Mouse (Mus musculus) limb, embryonic 14.5 days (tissue): Measurements from ENCODE around the gene Dexi. TPM values are rescaled to one million over a fixed set of nuclear protein-coding genes. Genes with fewer than 3 reads are reported as not detected.

Experiments
- ATAC-seq: fragments of 200-750 bp; cut with Nextera tagmentation; 2 replicates; pipeline ENCODE4 v1.8.0; 2017; ENCODE audit warnings: low read depth, moderate number of reproducible peaks, moderate TSS enrichment; ENCODE audit not compliant: low FRiP score
- DNase-seq: peaks from one replicate; pipeline ENCODE4 v3.0.0-alpha.2; 2015; ENCODE audit warnings: low spot score
- H3K27ac ChIP-seq: fragments of 300-500 bp; sonication (generic); replicated peaks from 2 replicates; pipeline ENCODE4 v1.5.1; 2014; ENCODE audit warnings: low read depth, mild to moderate bottlenecking, low read length, moderate library complexity, mixed read lengths
- H3K27me3 ChIP-seq: fragments of 300-500 bp; sonication (generic); 2 replicates; pipeline ENCODE4 v1.6.1; 2014; ENCODE audit warnings: low read length, mixed read lengths; ENCODE audit not compliant: control insufficient read depth, insufficient read depth
- H3K36me3 ChIP-seq: fragments of 300-500 bp; sonication (generic); 2 replicates; pipeline ENCODE4 v1.6.1; 2014; ENCODE audit warnings: mild to moderate bottlenecking, low read length, moderate library complexity, mixed read lengths; ENCODE audit not compliant: control insufficient read depth, insufficient read depth
- H3K4me1 ChIP-seq: fragments of 300-500 bp; sonication (generic); 2 replicates; pipeline ENCODE4 v1.6.1; 2014; ENCODE audit warnings: antibody characterized with exemption, low read length, mixed read lengths; ENCODE audit not compliant: control insufficient read depth, insufficient read depth
- H3K4me2 ChIP-seq: fragments of 300-500 bp; sonication (generic); replicated peaks from 2 replicates; pipeline ENCODE4 v1.6.1; 2014; ENCODE audit warnings: low read depth, mild to moderate bottlenecking, low read length, moderate library complexity; ENCODE audit not compliant: severe bottlenecking
- H3K4me3 ChIP-seq: fragments of 300-500 bp; sonication (generic); replicated peaks from 2 replicates; pipeline ENCODE4 v1.5.1; 2014; ENCODE audit warnings: low read length
- H3K9ac ChIP-seq: fragments of 300-500 bp; sonication (generic); 2 replicates; pipeline ENCODE4 v1.6.1; 2014; ENCODE audit warnings: mild to moderate bottlenecking, low read depth, low read length, moderate library complexity; ENCODE audit not compliant: severe bottlenecking
- H3K9me3 ChIP-seq: fragments of 300-500 bp; sonication (generic); 2 replicates; pipeline ENCODE4 v1.6.1; 2016; ENCODE audit warnings: low read length; ENCODE audit not compliant: control insufficient read depth
- POLR2A ChIP-seq: fragments of 200-500 bp; IDR thresholded peaks from 2 replicates; pipeline ENCODE4 v1.8.0; 2012; ENCODE audit warnings: inconsistent platforms, mild to moderate bottlenecking, moderate library complexity, borderline replicate concordance; ENCODE audit not compliant: insufficient read depth, insufficient read length; ENCODE audit errors: extremely low read depth
- WGBS: fragments of 180-500 bp; shearing (Covaris S2); extraction: QIAGEN DNeasy Blood & Tissue Kit; methylation state at CpG from one replicate; pipeline ENCODE4 v1.1.7; 2014; 5-methylcytosine and 5-hydroxymethylcytosine counted together
- polyA plus RNA-seq, 2 experiments: library from polyadenylated mRNA; depleted of rRNA in 1 of 2; stranded (reverse) in 1 of 2; unstranded in 1 of 2; fragments of >200 nt; fragmentation: Nextera tagmentation in 1 of 2; extraction: Ambion mirVana in 1 of 2; gene quantifications; 2 replicates each; pipeline versions ENCODE4 v1.2.1 to v1.2.3; 2012 to 2014

Dexi gene
- polyA plus RNA-seq, 2 experiments: 31.5 to 51.2 TPM

- Histone ChIP-seq H3K27ac (no peak overlapping the region), H3K9me3 (no peaks in the 10 kb centered on the region), H3K36me3 (peaks cover 25% of the 10 kb centered on the region), H3K4me3 (no peak overlapping the region), H3K9ac (no peak overlapping the region), H3K27me3 (no peaks in the 10 kb centered on the region), H3K4me2 (no peak overlapping the region), H3K4me1 (peaks cover 4% of the 10 kb centered on the region; the same call in 1 of the 2 replicates)
- WGBS: 80% methylated on average over 5 of the region's 5 CpGs
- TF ChIP-seq POLR2A: no peak
- DNase-seq: no peak
- ATAC-seq: no peak
These were observed 27.0 kb upstream of the Dexi start for GRCm38 (mm10) chr16:10569809-10570395.

DNA sequence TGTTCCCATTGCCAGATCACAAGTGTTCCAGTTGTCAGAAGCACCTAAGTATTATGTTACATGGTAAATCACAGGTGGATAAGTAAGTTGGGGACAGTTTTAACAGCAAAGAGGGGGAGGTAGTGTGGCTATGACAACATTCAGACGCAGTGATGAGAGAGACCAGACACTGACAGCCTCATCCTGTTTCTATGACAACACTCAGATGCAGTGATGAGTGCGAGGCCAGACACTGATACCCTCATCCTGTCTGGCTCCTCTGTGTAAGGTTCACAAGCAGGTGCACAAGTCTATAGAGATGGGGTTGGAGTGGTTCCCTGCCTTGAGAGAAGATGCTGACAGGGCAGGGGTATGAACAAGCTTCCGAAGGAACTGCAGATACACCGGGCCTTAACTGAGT is 24.3 kb upstream of the Dexi start:
- Histone ChIP-seq H3K4me2 (no peak overlapping the region), H3K27ac (no peak overlapping the region), H3K36me3 (peaks cover 23% of the 10 kb centered on the region; the same call in 1 of the 2 replicates), H3K4me3 (no peak overlapping the region), H3K9ac (no peak overlapping the region), H3K9me3 (no peaks in the 10 kb centered on the region), H3K4me1 (0 out of 2 replicates have a peak, but pooled peaks cover 3% of the 10 kb centered on the region), H3K27me3 (no peaks in the 10 kb centered on the region)
- DNase-seq (no peak), ATAC-seq (no peak)
- no peak for TF ChIP-seq POLR2A
- 92% methylated on average over 4 of the region's 4 CpGs for WGBS

GRCm38 (mm10) chr16:10565278-10565885 is 22.5 kb upstream of the Dexi start:
- DNase-seq: peak; percentile 71
- TF ChIP-seq POLR2A: no peak
- H3K4me2 ChIP-seq: no peak overlapping the region
- H3K4me3 ChIP-seq: no peak overlapping the region
- no peak overlapping the region for H3K27ac ChIP-seq
- H3K36me3 ChIP-seq: peaks cover 30% of the 10 kb centered on the region
- peak; percentile 77 for ATAC-seq
- no peaks in the 10 kb centered on the region for H3K27me3 ChIP-seq
- WGBS: 37% methylated on average over 4 of the region's 4 CpGs
- no peak overlapping the region for H3K9ac ChIP-seq
- H3K4me1 ChIP-seq: 0 out of 2 replicates have a peak, but pooled peaks cover 3% of the 10 kb centered on the region
- H3K9me3 ChIP-seq: no peaks in the 10 kb centered on the region

GRCm38 (mm10) chr16:10559991-10560390 is 17.1 kb upstream of the Dexi start:
- Histone ChIP-seq H3K36me3 (peaks cover 31% of the 10 kb centered on the region), H3K9me3 (no peaks in the 10 kb centered on the region), H3K4me1 (no peaks in the 10 kb centered on the region), H3K4me2 (no peak overlapping the region), H3K9ac (no peak overlapping the region), H3K27me3 (no peaks in the 10 kb centered on the region), H3K4me3 (no peak overlapping the region), H3K27ac (no peak overlapping the region)
- DNase-seq (no peak), ATAC-seq (no peak)
- TF ChIP-seq POLR2A: no peak
- WGBS: 87% methylated on average over 8 of the region's 8 CpGs

DNA sequence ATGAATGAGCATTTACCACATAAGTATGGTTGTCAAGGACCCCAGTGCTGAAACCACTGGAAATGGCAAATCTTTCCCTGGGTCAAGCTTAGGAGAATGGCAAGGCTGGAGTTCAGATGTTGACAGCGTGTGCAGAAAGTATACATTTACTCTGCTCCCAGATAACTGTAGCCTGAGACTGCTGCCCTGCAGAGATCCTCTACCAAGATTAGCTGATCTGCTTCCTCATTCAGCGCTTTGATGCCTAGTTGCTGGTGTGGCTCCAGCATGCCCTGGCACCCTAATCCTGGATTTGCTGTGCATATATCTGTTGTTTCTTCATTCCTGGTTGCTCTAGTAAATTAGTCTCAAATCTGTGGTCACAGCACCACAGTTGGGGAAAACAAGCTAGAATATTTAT is 11.0 kb upstream of the Dexi start:
- ATAC-seq: no peak
- Histone ChIP-seq H3K4me1 (0 out of 2 replicates have a peak, but pooled peaks cover 3% of the 10 kb centered on the region), H3K4me2 (no peak overlapping the region), H3K9ac (no peak overlapping the region), H3K4me3 (no peak overlapping the region), H3K27me3 (no peaks in the 10 kb centered on the region), H3K36me3 (0 out of 2 replicates have a peak, but pooled peaks cover 4% of the 10 kb centered on the region), H3K27ac (no peak overlapping the region), H3K9me3 (no peaks in the 10 kb centered on the region)
- no peak for DNase-seq
- 94% methylated on average over 2 of the region's 2 CpGs for WGBS
- no peak for TF ChIP-seq POLR2A
